Mouse (Mus musculus) liver, embryonic 12.5 days (tissue): Measurements from ENCODE around the gene Eef1akmt1. TPM values are rescaled to one million over a fixed set of nuclear protein-coding genes. Genes with fewer than 3 reads are reported as not detected.

Source experiments
- ATAC-seq: fragments of 200-750 bp; cut with Nextera tagmentation; 2 replicates; pipeline ENCODE4 v1.8.0; 2017; ENCODE audit warnings: moderate number of reproducible peaks, mild to moderate bottlenecking, moderate library complexity
- H3K27ac ChIP-seq: fragments of 300-500 bp; sonication (generic); 2 replicates; pipeline ENCODE4 v1.5.1; 2016; ENCODE audit warnings: mild to moderate bottlenecking
- H3K27me3 ChIP-seq: fragments of 300-500 bp; sonication (generic); replicated peaks from 2 replicates; pipeline ENCODE4 v1.6.1; 2016; ENCODE audit warnings: mild to moderate bottlenecking, moderate library complexity
- H3K36me3 ChIP-seq: fragments of 300-500 bp; sonication (generic); 2 replicates; pipeline ENCODE4 v1.6.1; 2016; ENCODE audit warnings: mild to moderate bottlenecking, moderate library complexity
- H3K4me1 ChIP-seq: fragments of 300-500 bp; sonication (generic); 2 replicates; pipeline ENCODE4 v1.6.1; 2016
- H3K4me2 ChIP-seq: fragments of 300-500 bp; sonication (generic); 2 replicates; pipeline ENCODE4 v1.6.1; 2016; ENCODE audit warnings: mild to moderate bottlenecking, moderate library complexity
- H3K4me3 ChIP-seq: fragments of 300-500 bp; sonication (generic); 2 replicates; pipeline ENCODE4 v1.5.1; 2016; ENCODE audit warnings: mild to moderate bottlenecking, moderate library complexity
- H3K9ac ChIP-seq: fragments of 300-500 bp; sonication (generic); 2 replicates; pipeline ENCODE4 v1.6.1; 2016; ENCODE audit warnings: mild to moderate bottlenecking, moderate library complexity
- H3K9me3 ChIP-seq: fragments of 300-500 bp; sonication (generic); replicated peaks from 2 replicates; pipeline ENCODE4 v1.6.1; 2016; ENCODE audit warnings: mild to moderate bottlenecking, moderate library complexity
- WGBS: fragments of 180-500 bp; shearing (Covaris S2); methylation state at CpG from one replicate; pipeline ENCODE4 v1.1.7; 2016; ENCODE audit not compliant: insufficient replicate concordance; 5-methylcytosine and 5-hydroxymethylcytosine counted together
- polyA plus RNA-seq: library from polyadenylated mRNA; unstranded; fragments of >200 nt; fragmentation: Nextera tagmentation; extraction: Ambion mirVana; gene quantifications from 2 replicates; pipeline ENCODE4 v1.2.1, GENCODE M21; 2016

The Eef1akmt1 gene
- polyA plus RNA-seq, 1 experiment from 2014 or later, result 54.5 TPM

DNA sequence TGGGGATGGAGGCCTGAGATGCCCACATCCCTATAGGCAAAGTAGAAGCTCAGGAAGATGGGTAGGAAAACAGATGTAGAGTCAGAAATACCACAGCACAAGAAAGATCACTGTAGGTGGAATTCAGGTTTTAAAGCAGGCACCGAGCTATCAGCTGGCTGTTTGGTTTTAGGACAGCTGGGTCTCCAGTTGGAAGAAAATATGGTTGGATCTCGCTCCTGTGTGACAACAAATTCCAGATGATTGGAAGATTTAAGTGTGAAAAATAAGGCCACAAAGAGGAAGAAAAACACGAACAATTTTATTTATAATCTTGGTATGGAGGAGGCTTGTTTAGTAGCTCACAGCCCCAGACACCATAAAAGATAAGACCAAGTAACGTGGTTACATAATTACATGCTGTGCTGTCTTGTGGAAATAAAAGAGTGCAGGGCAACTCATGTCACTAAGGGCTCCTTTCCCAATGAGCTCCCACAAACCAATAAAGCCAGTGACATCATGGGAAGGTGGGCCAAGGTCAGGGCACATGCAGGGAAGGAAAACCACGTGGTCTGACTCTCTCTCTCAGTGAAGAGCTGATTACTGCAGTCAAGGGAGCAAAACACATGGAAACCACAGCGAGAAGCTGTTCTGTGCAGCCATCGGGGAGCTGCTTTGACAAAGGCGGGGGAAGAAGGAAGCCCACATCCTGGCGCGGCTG, 42.2 kb downstream of the Eef1akmt1 start:
- no peak for ATAC-seq
- Histone ChIP-seq H3K9ac (no peak overlapping the region), H3K4me2 (no peak overlapping the region), H3K4me3 (no peak overlapping the region), H3K36me3 (no peaks in the 10 kb centered on the region), H3K27me3 (peaks cover 46% of the 10 kb centered on the region), H3K9me3 (no peaks in the 10 kb centered on the region), H3K4me1 (peaks cover 14% of the 10 kb centered on the region), H3K27ac (no peak overlapping the region)
- 27% methylated on average over 10 of the region's 10 CpGs for WGBS

DNA sequence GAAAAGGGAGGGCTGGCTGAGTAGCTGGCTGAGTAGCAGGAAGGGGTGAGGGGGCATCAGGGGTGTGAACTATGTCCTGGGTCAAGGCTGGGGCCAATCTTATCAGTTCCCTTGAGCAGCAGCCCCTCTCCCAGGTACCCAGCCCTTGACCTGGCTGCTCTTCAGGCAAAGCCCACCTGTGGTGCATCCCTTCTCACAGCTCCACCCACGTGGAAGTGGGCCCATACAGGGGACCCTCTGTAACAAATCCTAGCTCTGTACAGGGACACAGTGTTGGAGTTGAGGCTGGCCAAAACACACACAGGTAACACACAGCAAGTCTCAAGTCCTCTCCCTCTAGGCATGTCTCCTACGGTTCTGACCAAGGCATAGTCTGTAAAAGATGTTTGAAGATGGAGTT, 43.8 kb downstream of the Eef1akmt1 start:
- no peaks in the 10 kb centered on the region for H3K36me3 ChIP-seq
- H3K4me3 ChIP-seq, result no peak overlapping the region
- no peaks in the 10 kb centered on the region for H3K9me3 ChIP-seq
- H3K9ac ChIP-seq, result no peak overlapping the region
- H3K27me3 ChIP-seq, result peaks cover 58% of the 10 kb centered on the region
- peaks cover 14% of the 10 kb centered on the region for H3K4me1 ChIP-seq
- no peak overlapping the region for H3K27ac ChIP-seq
- H3K4me2 ChIP-seq, result no peak overlapping the region
- 35% methylated on average over 2 of the region's 2 CpGs for WGBS
- no peak for ATAC-seq

DNA sequence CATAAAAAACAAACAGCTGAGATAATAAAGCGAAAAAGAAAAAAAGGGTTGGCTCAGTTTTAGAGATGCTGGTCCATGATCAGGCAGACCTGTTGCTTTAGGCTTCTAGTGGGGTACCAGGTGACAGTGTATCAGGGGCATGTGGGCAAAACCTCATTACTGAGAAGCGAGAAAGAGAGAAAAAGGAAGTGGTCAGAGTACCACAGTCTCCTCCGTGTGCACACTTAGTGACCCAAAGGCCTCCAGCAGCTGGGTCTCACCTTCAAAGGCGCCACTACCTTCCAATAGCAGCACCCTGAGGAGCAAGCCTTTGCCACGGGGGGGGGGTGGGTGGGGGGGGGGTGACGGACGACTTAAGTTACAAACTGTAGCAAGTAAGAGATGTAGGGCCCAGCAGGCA, 44.3 kb downstream of the Eef1akmt1 start:
- Histone ChIP-seq H3K4me3 (no peak overlapping the region), H3K9ac (no peak overlapping the region), H3K27me3 (peaks cover 62% of the 10 kb centered on the region), H3K4me1 (peaks cover 14% of the 10 kb centered on the region), H3K27ac (no peak overlapping the region), H3K36me3 (no peaks in the 10 kb centered on the region), H3K9me3 (no peaks in the 10 kb centered on the region), H3K4me2 (no peak overlapping the region)
- ATAC-seq, result no peak
- 30% methylated on average over 7 of the region's 7 CpGs for WGBS

DNA sequence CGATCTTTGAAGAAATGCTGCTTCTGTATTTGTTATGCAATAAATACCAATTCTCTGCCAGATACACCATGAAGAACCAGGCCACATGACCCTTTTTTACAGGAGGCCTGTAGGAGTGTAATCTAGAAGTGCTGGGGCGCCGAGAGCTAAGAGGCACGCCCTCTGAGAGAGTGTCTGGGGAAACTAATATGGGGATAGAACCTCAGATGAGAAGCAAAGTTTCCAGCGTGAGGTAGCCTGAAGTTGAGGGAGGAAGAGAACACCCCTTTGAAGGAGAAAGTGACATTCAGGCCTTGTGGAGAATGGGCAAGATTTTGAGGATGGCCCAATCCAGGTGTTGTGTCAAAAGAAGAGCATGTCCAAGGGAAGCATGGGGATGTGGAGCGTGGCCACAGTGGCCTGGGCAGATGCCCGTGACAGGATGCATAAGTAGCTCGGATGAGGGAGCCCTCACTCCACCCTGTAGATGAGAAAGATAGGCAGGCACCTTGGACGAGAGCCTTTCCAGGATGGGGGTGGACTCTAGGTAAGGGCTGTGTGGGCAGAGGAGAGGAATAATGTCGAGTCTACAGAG, 45.3 kb downstream of the Eef1akmt1 start:
- H3K9ac ChIP-seq, result no peak overlapping the region
- H3K27ac ChIP-seq, result no peak overlapping the region

DNA sequence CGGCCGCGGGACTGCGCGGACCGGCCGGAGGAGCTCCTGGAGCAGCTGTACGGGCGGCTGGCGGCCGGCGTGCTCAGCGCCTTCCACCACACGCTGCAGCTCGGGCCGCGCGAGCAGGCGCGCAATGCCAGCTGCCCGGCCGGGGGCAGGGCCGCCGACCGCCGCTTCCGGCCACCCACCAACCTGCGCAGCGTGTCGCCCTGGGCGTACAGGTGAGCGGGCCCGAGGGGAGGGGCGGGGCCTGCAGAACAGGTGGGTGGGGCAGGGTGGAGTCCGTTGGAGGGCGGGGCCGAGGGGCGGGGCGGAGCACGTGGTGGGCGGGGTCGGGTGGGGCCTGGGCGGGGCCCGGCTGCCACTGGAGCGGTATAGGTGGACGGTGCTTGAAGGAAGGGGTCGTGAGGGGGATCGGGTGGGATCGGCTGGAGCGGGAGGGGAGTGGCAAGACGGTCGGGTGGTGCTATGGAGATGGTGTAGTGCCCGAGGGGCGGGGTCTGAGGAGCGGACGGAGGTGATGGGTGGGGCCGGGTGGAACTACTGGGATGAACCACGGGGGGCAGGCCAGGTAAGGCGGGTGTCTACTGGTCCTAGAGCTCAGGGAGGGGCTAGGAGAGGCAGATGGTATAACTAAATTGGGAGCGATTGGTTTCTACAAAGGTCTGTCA, 45.9 kb downstream of the Eef1akmt1 start:
- Histone ChIP-seq H3K36me3 (no peaks in the 10 kb centered on the region), H3K4me3 (peak overlapping the region; percentile 66), H3K9me3 (no peaks in the 10 kb centered on the region), H3K4me2 (peak overlapping the region; percentile 93), H3K27ac (no peak overlapping the region), H3K9ac (peak overlapping the region; percentile 24; the same call in 1 of the 2 replicates), H3K4me1 (peaks cover 14% of the 10 kb centered on the region), H3K27me3 (peaks cover 63% of the 10 kb centered on the region)
- peak; percentile 69 for ATAC-seq
- WGBS, result 1% methylated on average over 60 of the region's 60 CpGs

More for the DNA sequence above, 45.3 kb downstream of the Eef1akmt1 start:
- 45% methylated on average over 10 of the region's 10 CpGs for WGBS
- Histone ChIP-seq H3K4me2 (peak overlapping the region; percentile 93), H3K4me3 (peak overlapping the region; percentile 66; the same call in 1 of the 2 replicates), H3K9me3 (no peaks in the 10 kb centered on the region), H3K36me3 (no peaks in the 10 kb centered on the region), H3K27me3 (peaks cover 63% of the 10 kb centered on the region), H3K4me1 (peaks cover 14% of the 10 kb centered on the region)
- ATAC-seq, result peak; percentile 13; the same call in 1 of the 2 replicates

DNA sequence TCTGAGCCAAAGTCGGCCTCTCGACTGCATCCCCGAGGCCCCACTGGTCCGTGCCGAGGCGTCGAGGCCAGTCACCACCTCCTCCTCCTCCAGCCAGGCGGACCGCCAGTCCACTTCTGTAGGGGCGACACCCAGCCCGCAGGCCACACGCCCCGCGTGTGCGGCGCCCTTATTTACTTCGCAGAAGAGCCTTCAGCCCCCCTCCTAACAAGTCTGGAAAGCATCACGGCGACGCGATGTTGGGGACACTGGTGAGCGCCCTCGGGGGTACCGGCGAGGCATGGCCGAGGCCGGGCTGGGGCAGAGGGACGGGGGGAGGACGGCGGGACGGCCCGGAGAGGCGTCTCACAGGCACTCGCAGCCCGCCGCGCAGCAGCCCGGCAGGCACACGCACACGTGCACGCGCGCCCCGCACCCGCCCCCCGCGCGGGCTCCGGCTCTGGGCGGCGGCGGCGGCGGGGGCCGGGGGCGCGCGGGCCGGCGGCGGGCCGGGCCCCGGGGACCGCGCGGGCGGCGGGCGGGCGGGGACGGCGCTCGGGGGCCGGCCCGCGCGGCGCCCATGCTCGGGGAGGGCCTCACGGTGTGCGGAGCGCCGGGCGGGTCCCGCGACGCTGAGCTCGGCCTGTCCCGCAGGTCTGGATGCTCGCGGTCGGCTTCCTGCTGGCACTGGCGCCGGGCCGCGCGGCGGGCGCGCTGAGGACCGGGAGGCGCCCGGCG, 46.6 kb downstream of the Eef1akmt1 start, which contains the start of gene Il17d:
TSS of gene Il17d (plus strand) at position 107 of the 717 bp plus-strand sequence.
- Histone ChIP-seq H3K27me3 (peaks cover 63% of the 10 kb centered on the region), H3K4me3 (peak within 1 kb of the TSS; percentile 66), H3K36me3 (no peaks in the 10 kb centered on the region), H3K27ac (no peak within 1 kb of the TSS), H3K9me3 (no peaks in the 10 kb centered on the region), H3K9ac (peak within 1 kb of the TSS; percentile 46; the same call in 1 of the 2 replicates), H3K4me2 (peak within 1 kb of the TSS; percentile 93), H3K4me1 (peaks cover 14% of the 10 kb centered on the region)
- no peak; the same call in 1 of the 2 replicates for ATAC-seq
- 2% methylated on average over 67 of the region's 104 CpGs for WGBS

DNA sequence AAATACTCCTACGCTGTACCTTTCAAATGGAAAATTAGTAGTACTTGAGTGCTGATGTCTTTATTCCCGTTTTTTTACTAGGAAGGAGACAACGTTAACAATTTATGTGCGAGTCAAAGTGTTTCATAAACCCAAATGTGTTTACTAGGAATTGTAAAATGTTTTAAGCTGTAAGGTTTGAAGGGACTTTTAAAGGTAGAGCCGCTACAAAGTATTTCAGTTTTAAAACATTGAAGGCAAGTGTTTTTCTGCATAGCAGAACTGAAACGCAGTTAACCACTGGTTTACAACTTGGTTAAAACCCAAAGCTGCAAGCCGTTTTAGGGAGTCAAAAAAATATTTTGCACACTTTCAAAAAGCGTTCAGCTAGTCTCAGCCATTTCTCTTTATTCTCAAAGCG, 47.6 kb downstream of the Eef1akmt1 start:
- no peak overlapping the region for H3K4me3 ChIP-seq
- H3K27ac ChIP-seq, result no peak overlapping the region
- WGBS, result 76% methylated on average over 9 of the region's 9 CpGs
- H3K27me3 ChIP-seq, result peaks cover 63% of the 10 kb centered on the region
- no peak overlapping the region for H3K9ac ChIP-seq
- no peaks in the 10 kb centered on the region for H3K36me3 ChIP-seq
- H3K9me3 ChIP-seq, result no peaks in the 10 kb centered on the region
- peaks cover 14% of the 10 kb centered on the region for H3K4me1 ChIP-seq
- no peak overlapping the region for H3K4me2 ChIP-seq
- no peak for ATAC-seq

DNA sequence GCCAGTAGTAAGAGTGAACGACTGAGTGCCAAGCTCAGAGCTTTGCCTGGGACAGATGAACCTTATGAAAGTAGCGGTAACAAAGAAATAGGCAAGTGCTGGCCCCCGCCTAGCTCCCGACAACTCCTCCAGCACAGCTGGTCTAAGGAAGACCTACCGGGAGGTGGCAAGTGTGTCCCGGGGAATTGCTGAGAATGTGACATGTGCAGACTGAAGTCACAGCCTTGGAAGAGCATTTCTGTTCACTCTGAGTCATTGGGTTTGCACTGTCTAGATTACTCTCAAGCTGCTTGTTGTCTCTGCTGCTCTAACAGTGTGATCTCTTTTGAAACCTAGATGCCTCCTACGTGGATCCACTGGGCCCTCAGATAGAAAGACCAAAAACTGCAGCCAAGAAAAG, 54.4 kb downstream of the Eef1akmt1 start:
- no peaks in the 10 kb centered on the region for H3K4me1 ChIP-seq
- H3K27ac ChIP-seq, result no peak overlapping the region
- no peak overlapping the region for H3K4me3 ChIP-seq
- WGBS, result 72% methylated on average over 7 of the region's 7 CpGs
- H3K27me3 ChIP-seq, result no peaks in the 10 kb centered on the region
- no peak for ATAC-seq
- no peak overlapping the region for H3K9ac ChIP-seq
- no peaks in the 10 kb centered on the region for H3K36me3 ChIP-seq
- H3K9me3 ChIP-seq, result no peaks in the 10 kb centered on the region
- H3K4me2 ChIP-seq, result no peak overlapping the region

DNA sequence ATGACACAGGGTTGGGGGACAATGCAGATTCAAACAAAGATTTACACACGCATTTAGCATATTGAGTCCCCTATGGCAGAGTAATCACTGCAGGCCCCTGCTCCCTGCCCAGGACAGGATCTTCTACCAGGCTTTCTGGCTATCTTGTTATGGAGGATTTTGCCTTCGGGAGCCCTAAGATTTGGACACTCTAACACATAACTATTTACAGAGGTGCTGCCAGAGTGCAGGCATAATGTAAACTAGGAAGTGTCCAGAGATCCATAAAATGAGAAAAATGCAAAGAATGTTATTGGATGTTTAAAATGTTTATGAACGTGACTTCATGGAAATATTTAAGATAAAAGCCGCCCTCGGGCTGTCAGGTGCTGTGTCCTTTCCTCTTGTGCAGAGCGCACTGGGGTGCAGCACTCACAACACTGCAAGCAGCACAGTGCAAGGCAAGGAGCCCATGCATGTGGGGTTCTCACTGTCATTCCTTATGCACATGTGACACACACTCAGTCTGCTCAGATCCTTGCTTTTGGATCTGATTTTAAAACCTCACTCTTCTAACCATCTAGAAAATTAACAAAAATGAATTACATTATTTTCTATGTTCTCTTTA, 56.2 kb downstream of the Eef1akmt1 start:
- Histone ChIP-seq H3K9me3 (no peaks in the 10 kb centered on the region), H3K4me3 (no peak overlapping the region), H3K27me3 (no peaks in the 10 kb centered on the region), H3K27ac (no peak overlapping the region), H3K36me3 (no peaks in the 10 kb centered on the region), H3K9ac (no peak overlapping the region), H3K4me1 (no peaks in the 10 kb centered on the region), H3K4me2 (no peak overlapping the region)
- WGBS, result 67% methylated on average over 6 of the region's 6 CpGs
- ATAC-seq, result no peak

DNA sequence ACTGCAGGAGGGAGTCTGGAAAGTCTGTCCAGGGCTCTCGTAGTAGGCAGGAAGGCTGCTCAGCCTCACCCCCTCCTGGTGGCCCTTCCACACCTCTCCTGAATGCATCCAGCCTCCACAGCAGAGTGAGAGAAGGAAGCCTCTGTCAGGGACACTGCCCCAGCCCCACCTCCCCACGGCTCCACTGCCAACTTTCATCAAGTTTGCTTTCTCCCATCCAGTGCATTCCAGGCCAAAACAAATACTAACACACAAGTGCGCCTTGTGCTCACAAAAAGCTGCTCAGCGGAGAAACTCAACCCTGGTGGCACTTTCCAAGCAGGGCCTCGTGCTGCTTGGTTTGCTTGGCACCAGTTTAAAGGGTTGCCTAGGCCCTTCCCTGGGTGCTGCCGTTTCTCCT, 61.9 kb downstream of the Eef1akmt1 start:
- WGBS, result 61% methylated on average over 6 of the region's 6 CpGs
- H3K4me3 ChIP-seq, result no peak overlapping the region
- no peaks in the 10 kb centered on the region for H3K36me3 ChIP-seq
- no peak for ATAC-seq
- H3K9ac ChIP-seq, result no peak overlapping the region
- no peak overlapping the region for H3K27ac ChIP-seq
- no peak overlapping the region for H3K4me2 ChIP-seq
- H3K4me1 ChIP-seq, result no peaks in the 10 kb centered on the region
- no peaks in the 10 kb centered on the region for H3K27me3 ChIP-seq
- H3K9me3 ChIP-seq, result no peaks in the 10 kb centered on the region

DNA sequence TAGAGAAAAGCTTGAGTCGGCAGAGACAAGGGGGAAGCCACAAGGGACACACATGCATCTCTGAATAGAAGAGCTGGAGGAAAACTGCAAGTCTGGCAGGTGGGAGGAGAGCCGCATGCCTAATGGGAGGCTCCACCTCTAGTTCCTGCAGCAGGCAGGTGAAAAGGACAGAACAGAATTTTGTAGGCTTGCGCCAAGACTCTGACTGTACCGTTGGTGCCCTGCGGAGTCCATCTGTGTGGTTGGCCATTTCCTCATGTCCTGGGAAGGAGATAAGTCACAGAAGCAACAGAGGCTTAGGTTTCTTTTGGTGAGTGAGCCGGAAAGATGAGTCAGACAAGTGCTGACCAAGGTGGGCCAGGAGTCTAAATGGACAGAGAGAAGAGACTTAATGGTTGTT, 67.7 kb downstream of the Eef1akmt1 start:
- Histone ChIP-seq H3K9ac (no peak overlapping the region), H3K27me3 (no peaks in the 10 kb centered on the region), H3K4me3 (no peak overlapping the region), H3K36me3 (no peaks in the 10 kb centered on the region), H3K4me1 (no peaks in the 10 kb centered on the region), H3K4me2 (no peak overlapping the region), H3K27ac (no peak overlapping the region), H3K9me3 (no peaks in the 10 kb centered on the region)
- ATAC-seq, result no peak
- 65% methylated on average over 6 of the region's 6 CpGs for WGBS
